Mouse (Mus musculus): ENCODE results near the gene Cldn7. TPM values are rescaled to one million over a fixed set of nuclear protein-coding genes. Genes with fewer than 3 reads are reported as not detected.

The Cldn7 gene
- polyA plus RNA-seq, 1 experiment from 2014 or later: 13.4 TPM

- Histone ChIP-seq H3K4me2 (replicated peaks) (no peak overlapping the region), H3K9ac (peak overlapping the region; percentile 6; the same call in 1 of the 2 replicates), H3K27me3 (no peaks in the 10 kb centered on the region), H3K27ac (no peak overlapping the region), H3K9me3 (no peaks in the 10 kb centered on the region), H3K4me1 (peaks cover 59% of the 10 kb centered on the region), H3K4me3 (peak overlapping the region; percentile 98; the same call in 1 of the 2 replicates), H3K36me3 (peaks cover 35% of the 10 kb centered on the region)
- ATAC-seq (ENCODE audit: low FRiP score, low read depth): no peak
- WGBS: 92% methylated on average over 27 of the region's 27 CpGs
These were observed 34.2 kb downstream of the Cldn7 start for GRCm38 (mm10) chr11:69998567-69999491.

- Histone ChIP-seq H3K4me2 (replicated peaks) (peak overlapping the region; percentile 96; the same call in 1 of the 2 replicates), H3K9me3 (no peaks in the 10 kb centered on the region), H3K27me3 (no peaks in the 10 kb centered on the region), H3K9ac (no peak overlapping the region), H3K4me3 (peak overlapping the region; percentile 81), H3K4me1 (peaks cover 55% of the 10 kb centered on the region), H3K36me3 (peaks cover 30% of the 10 kb centered on the region), H3K27ac (no peak overlapping the region)
- 60% methylated on average over 8 of the region's 8 CpGs for WGBS
- ATAC-seq (ENCODE audit: low FRiP score, low read depth): no peak
These were observed 35.1 kb downstream of the Cldn7 start for GRCm38 (mm10) chr11:69999666-70000065.

GRCm38 (mm10) chr11:70000396-70000898, 35.9 kb downstream of the Cldn7 start, which contains the start of gene Dvl2:
Gene Dvl2, plus strand, starts transcription at chr11:70000595.
- H3K9ac ChIP-seq: peak within 1 kb of the TSS; percentile 84
- H3K9me3 ChIP-seq: no peaks in the 10 kb centered on the region
- peak within 1 kb of the TSS; percentile 96 for H3K4me2 ChIP-seq (replicated peaks)
- H3K27ac ChIP-seq: peak within 1 kb of the TSS; percentile 96
- peak within 1 kb of the TSS; percentile 81 for H3K4me3 ChIP-seq
- no peaks in the 10 kb centered on the region for H3K27me3 ChIP-seq
- H3K4me1 ChIP-seq: peaks cover 53% of the 10 kb centered on the region
- peaks cover 36% of the 10 kb centered on the region for H3K36me3 ChIP-seq
- ATAC-seq (ENCODE audit: low FRiP score, low read depth): peak; percentile 62
- WGBS: under 1% methylated on average over 48 of the region's 48 CpGs

- Histone ChIP-seq H3K4me1 (peaks cover 53% of the 10 kb centered on the region), H3K9ac (peak overlapping the region; percentile 84), H3K27me3 (no peaks in the 10 kb centered on the region), H3K4me3 (peak overlapping the region; percentile 81), H3K4me2 (replicated peaks) (peak overlapping the region; percentile 96), H3K27ac (peak overlapping the region; percentile 96), H3K36me3 (peaks cover 44% of the 10 kb centered on the region), H3K9me3 (no peaks in the 10 kb centered on the region)
- WGBS: 11% methylated on average over 8 of the region's 8 CpGs
- no peak for ATAC-seq (ENCODE audit: low FRiP score, low read depth)
These were observed 36.6 kb downstream of the Cldn7 start for GRCm38 (mm10) chr11:70001159-70001558.

- no peaks in the 10 kb centered on the region for H3K27me3 ChIP-seq
- H3K9ac ChIP-seq: peak overlapping the region; percentile 60; the same call in 1 of the 2 replicates
- no peak for ATAC-seq (ENCODE audit: low FRiP score, low read depth)
- H3K4me3 ChIP-seq: peak overlapping the region; percentile 81
- no peaks in the 10 kb centered on the region for H3K9me3 ChIP-seq
- no peak overlapping the region for H3K27ac ChIP-seq
- peak overlapping the region; percentile 96 for H3K4me2 ChIP-seq (replicated peaks)
- H3K4me1 ChIP-seq: peaks cover 53% of the 10 kb centered on the region
- H3K36me3 ChIP-seq: peaks cover 51% of the 10 kb centered on the region
These were observed 37.3 kb downstream of the Cldn7 start for GRCm38 (mm10) chr11:70001865-70002264.

GRCm38 (mm10) chr11:70002471-70002870, 37.9 kb downstream of the Cldn7 start:
- Histone ChIP-seq H3K4me1 (peaks cover 51% of the 10 kb centered on the region), H3K27ac (no peak overlapping the region), H3K27me3 (no peaks in the 10 kb centered on the region), H3K9me3 (no peaks in the 10 kb centered on the region), H3K4me2 (replicated peaks) (peak overlapping the region; percentile 96), H3K36me3 (peaks cover 57% of the 10 kb centered on the region), H3K4me3 (peak overlapping the region; percentile 81), H3K9ac (peak overlapping the region; percentile 60)
- no peak for ATAC-seq (ENCODE audit: low FRiP score, low read depth)
- WGBS: 92% methylated on average over 2 of the region's 2 CpGs

- H3K4me1 ChIP-seq: peaks cover 31% of the 10 kb centered on the region
- no peak overlapping the region for H3K4me2 ChIP-seq (replicated peaks)
- H3K9ac ChIP-seq: no peak overlapping the region
- H3K27ac ChIP-seq: no peak overlapping the region
- no peaks in the 10 kb centered on the region for H3K9me3 ChIP-seq
- ATAC-seq (ENCODE audit: low FRiP score, low read depth): no peak
- no peaks in the 10 kb centered on the region for H3K27me3 ChIP-seq
- 68% methylated on average over 5 of the region's 5 CpGs for WGBS
- peaks cover 62% of the 10 kb centered on the region for H3K36me3 ChIP-seq
- no peak overlapping the region for H3K4me3 ChIP-seq
These were observed 40.9 kb downstream of the Cldn7 start for GRCm38 (mm10) chr11:70005521-70005920.

- no peaks in the 10 kb centered on the region for H3K9me3 ChIP-seq
- H3K9ac ChIP-seq: no peak overlapping the region
- H3K27me3 ChIP-seq: no peaks in the 10 kb centered on the region
- no peak overlapping the region for H3K4me2 ChIP-seq (replicated peaks)
- ATAC-seq (ENCODE audit: low FRiP score, low read depth): no peak
- H3K4me3 ChIP-seq: no peak overlapping the region
- peaks cover 91% of the 10 kb centered on the region for H3K36me3 ChIP-seq
- H3K27ac ChIP-seq: no peak overlapping the region
- peaks cover 13% of the 10 kb centered on the region for H3K4me1 ChIP-seq
- WGBS: 82% methylated on average over 6 of the region's 6 CpGs
These were observed 45.5 kb downstream of the Cldn7 start for GRCm38 (mm10) chr11:70010033-70010432.

- H3K4me1 ChIP-seq: peaks cover 13% of the 10 kb centered on the region
- 90% methylated on average over 12 of the region's 12 CpGs for WGBS
- H3K4me2 ChIP-seq (replicated peaks): no peak overlapping the region
- H3K27ac ChIP-seq: no peak overlapping the region
- peaks cover 86% of the 10 kb centered on the region for H3K36me3 ChIP-seq
- H3K9ac ChIP-seq: no peak overlapping the region
- ATAC-seq (ENCODE audit: low FRiP score, low read depth): no peak
- H3K27me3 ChIP-seq: no peaks in the 10 kb centered on the region
- H3K4me3 ChIP-seq: no peak overlapping the region
- H3K9me3 ChIP-seq: no peaks in the 10 kb centered on the region
These were observed 46.0 kb downstream of the Cldn7 start for GRCm38 (mm10) chr11:70010548-70010947.

- ATAC-seq (ENCODE audit: low FRiP score, low read depth): no peak
- Histone ChIP-seq H3K4me1 (peaks cover 13% of the 10 kb centered on the region), H3K27me3 (no peaks in the 10 kb centered on the region), H3K9ac (no peak overlapping the region), H3K9me3 (no peaks in the 10 kb centered on the region), H3K36me3 (peaks cover 81% of the 10 kb centered on the region), H3K27ac (no peak overlapping the region), H3K4me3 (no peak overlapping the region), H3K4me2 (replicated peaks) (no peak overlapping the region)
- 88% methylated on average over 10 of the region's 10 CpGs for WGBS
These were observed 46.4 kb downstream of the Cldn7 start for GRCm38 (mm10) chr11:70010961-70011360.

GRCm38 (mm10) chr11:70012931-70013330, 48.4 kb downstream of the Cldn7 start:
- Histone ChIP-seq H3K4me2 (replicated peaks) (no peak overlapping the region), H3K4me3 (no peak overlapping the region), H3K27me3 (no peaks in the 10 kb centered on the region), H3K27ac (no peak overlapping the region), H3K9ac (no peak overlapping the region), H3K4me1 (peaks cover 25% of the 10 kb centered on the region), H3K9me3 (no peaks in the 10 kb centered on the region), H3K36me3 (peaks cover 62% of the 10 kb centered on the region)
- WGBS: 88% methylated on average over 9 of the region's 9 CpGs
- no peak for ATAC-seq (ENCODE audit: low FRiP score, low read depth)

- H3K9me3 ChIP-seq: no peaks in the 10 kb centered on the region
- H3K4me2 ChIP-seq (replicated peaks): no peak overlapping the region
- no peak overlapping the region for H3K27ac ChIP-seq
- WGBS: 87% methylated on average over 3 of the region's 3 CpGs
- H3K9ac ChIP-seq: 0 out of 2 replicates have a peak overlapping the region, but pooled peaks have one; percentile 8
- H3K4me1 ChIP-seq: peaks cover 26% of the 10 kb centered on the region
- ATAC-seq (ENCODE audit: low FRiP score, low read depth): no peak
- no peak overlapping the region for H3K4me3 ChIP-seq
- H3K27me3 ChIP-seq: no peaks in the 10 kb centered on the region
- peaks cover 57% of the 10 kb centered on the region for H3K36me3 ChIP-seq
These were observed 48.8 kb downstream of the Cldn7 start for GRCm38 (mm10) chr11:70013408-70013807.

Data from limb, embryonic 13.5 days (tissue).